Mouse (Mus musculus): ENCODE measurements around the gene Vmn2r58. TPM values are rescaled to one million over a fixed set of nuclear protein-coding genes. Genes with fewer than 3 reads are reported as not detected.

Vmn2r58 gene
- not detected in 2 replicates for polyA plus RNA-seq (2015; fragmentation: Nextera tagmentation; extraction: Ambion mirVana)

DNA sequence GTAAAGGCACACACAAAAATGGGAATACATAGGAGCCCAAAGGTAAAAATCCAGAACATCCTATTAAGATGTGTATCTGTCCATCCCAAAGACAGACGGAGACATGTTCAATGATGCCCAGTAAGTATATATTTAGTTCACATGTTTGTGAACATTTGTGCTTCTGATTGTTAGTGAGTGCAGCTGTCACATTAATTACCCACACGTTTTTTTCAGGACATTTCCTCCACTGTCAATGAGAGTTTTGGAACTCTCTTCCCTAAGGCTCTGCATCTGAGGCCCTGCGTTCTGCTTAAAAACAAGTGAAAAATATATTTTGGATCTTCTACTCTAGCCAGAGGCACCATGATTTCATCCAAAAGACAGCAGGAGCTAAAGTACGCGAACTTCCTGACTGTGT lies at the start of gene Vmn2r58:
Gene Vmn2r58, minus strand, starts transcription at position 101 of the 400 bp plus-strand sequence.

Other genes with a start within 250 kb of the Vmn2r58 start
- 5.3 and 5.6 TPM in 2 replicates for gene Zfp788, start 239.5 kb downstream of the Vmn2r58 start, polyA plus RNA-seq (2015; fragmentation: Nextera tagmentation; extraction: Ambion mirVana)
- not detected in 2 replicates for gene Vmn2r59, start 186.3 kb upstream of the Vmn2r58 start, polyA plus RNA-seq (2015; fragmentation: Nextera tagmentation; extraction: Ambion mirVana)
- gene Vmn2r60, start 235.1 kb upstream of the Vmn2r58 start, polyA plus RNA-seq (2015; fragmentation: Nextera tagmentation; extraction: Ambion mirVana): not detected in 2 replicates

Data from urinary bladder, postnatal 0 days (tissue).